Mouse (Mus musculus): Measurements from ENCODE around the gene Paxip1.

The Paxip1 gene

GRCm38 (mm10) chr5:27791303-27792172 lies at the start of gene Paxip1:
Gene Paxip1 (minus strand): TSS chr5:27791691.
- DNase-seq (ENCODE audit: low spot score in 2 of 2) = peak; percentile 96 to 98

- no peak for DNase-seq (ENCODE audit: low spot score in 2 of 2)
Observed at GRCm38 (mm10) chr5:27838061-27838460, 46.6 kb upstream of the Paxip1 start.

GRCm38 (mm10) chr5:27835096-27835495 lies 43.6 kb upstream of the Paxip1 start:
- no peak for DNase-seq (ENCODE audit: low spot score in 2 of 2)

DNA sequence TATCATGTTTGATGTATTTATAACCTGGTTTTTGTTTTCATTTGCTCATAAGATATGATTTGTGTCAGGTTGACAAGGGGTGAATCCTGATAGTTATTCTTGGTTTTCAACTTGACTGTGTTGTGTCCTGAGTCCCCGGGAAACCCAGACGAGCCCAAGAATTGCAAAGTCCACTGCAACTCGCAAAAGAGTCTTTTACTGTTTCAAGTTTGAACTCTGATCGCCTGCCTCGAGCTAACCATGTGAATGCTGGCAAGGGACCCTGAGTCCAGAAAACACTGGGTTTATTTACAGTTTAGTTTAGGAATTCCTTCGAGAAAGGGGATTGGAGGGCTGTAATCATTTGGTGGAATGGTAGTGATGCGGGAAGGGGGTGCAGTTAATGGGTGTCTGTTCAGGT lies 36.5 kb upstream of the Paxip1 start:
- no peak for DNase-seq (ENCODE audit: low spot score in 2 of 2)

- DNase-seq (ENCODE audit: low spot score in 2 of 2) = no peak
Observed at GRCm38 (mm10) chr5:27821161-27821560, 29.7 kb upstream of the Paxip1 start.

DNA sequence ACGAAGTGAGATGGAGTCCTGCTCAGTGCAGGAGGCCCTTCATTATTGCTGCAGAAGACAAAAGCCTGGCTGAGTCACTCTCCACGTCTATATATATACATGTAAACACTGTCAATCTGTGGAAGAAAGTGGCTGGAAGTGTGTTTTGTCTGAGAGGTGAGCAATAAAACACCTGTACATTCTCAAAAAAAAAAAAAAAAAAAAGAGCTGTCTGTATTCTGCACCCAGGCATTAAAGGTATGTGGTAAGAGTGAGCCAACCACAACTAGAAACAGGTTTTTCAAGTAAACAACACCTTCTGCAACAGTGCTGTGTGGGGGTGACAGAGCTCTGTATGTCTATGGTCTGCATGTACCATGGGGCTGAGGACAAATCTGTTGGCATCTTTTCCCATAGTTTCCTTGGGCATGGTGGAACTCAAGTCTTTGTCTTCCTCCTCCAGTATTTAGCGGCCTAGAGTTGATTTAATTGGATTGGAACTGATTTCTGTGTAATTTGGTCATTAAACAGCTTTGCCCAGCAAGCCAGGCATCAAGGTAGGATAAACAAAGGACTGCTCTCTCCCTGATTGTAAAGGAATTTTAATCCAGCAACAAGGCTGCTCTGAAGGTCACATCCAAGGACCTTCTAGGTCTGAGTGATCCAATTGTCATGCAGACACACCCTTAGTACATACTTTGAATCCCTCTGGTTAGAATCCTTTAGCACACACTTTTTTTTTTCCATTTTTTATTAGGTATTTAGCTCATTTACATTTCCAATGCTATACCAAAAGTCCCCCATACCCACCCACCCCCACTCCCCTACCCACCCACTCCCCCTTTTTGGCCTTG lies 27.6 kb upstream of the Paxip1 start:
- no peak for DNase-seq (ENCODE audit: low spot score in 2 of 2)

- no peak for DNase-seq (ENCODE audit: low spot score in 2 of 2)
Observed at GRCm38 (mm10) chr5:27814282-27814681, 22.8 kb upstream of the Paxip1 start.

DNA sequence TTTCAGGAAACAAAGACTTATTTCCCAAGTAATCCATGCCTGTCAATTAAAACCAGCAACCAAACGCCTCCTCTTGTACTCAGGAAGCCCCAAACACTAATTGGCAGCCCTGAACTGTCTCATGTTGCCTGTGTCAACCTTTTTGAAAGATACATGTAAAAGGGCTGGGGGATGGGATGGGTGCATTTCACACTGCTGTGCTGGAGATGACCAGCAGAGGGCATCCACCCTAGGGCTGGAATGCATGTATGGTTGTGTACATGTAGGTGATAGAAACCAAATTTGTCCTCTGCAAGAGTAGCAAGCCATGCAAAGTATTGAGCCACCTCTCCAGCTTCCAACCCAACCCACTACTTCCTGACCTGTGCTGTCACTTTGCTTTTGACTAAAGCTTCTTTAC lies 2.4 kb upstream of the Paxip1 start:
- DNase-seq (ENCODE audit: low spot score in 2 of 2) = peak; percentile 77 to 85

DNA sequence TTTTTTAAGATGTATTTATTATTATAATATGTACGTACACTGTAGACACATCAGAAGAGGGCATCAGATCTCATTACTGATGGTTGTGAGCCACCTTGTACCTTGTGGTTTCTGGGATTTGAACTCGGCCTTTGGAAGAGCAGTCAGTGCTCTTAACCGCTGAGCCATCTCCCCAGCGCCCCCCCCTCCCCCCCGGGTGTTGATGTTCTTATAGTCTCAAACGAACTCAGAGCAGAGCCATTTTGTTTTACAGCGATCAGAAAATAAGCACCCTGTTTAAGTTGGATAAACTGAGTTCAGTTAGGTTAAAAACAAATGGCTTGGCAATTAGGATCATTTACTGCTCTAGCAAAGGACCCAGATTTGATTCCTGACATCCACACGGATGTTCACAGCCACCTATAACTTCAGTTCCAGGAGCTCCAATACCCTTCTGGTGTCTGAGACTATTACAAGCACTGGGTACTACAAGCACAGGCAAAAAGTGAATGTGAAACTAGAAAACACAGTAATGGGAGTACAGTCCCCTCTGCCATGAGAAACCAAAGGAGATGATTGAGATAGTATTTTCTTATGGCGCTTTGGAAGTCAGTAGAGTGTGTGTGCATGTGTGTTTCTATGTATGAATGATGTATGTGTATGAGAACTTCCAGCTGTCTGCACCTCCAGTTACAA lies 1.2 kb upstream of the Paxip1 start:
- DNase-seq (ENCODE audit: low spot score in 2 of 2) = no peak

- DNase-seq (ENCODE audit: low spot score in 2 of 2) = no peak
Observed at GRCm38 (mm10) chr5:27792173-27792470, 631 bp upstream of the Paxip1 start.

- DNase-seq (ENCODE audit: low spot score in 2 of 2) = no peak
Observed at GRCm38 (mm10) chr5:27790910-27791288, 592 bp downstream of the Paxip1 start.

DNA sequence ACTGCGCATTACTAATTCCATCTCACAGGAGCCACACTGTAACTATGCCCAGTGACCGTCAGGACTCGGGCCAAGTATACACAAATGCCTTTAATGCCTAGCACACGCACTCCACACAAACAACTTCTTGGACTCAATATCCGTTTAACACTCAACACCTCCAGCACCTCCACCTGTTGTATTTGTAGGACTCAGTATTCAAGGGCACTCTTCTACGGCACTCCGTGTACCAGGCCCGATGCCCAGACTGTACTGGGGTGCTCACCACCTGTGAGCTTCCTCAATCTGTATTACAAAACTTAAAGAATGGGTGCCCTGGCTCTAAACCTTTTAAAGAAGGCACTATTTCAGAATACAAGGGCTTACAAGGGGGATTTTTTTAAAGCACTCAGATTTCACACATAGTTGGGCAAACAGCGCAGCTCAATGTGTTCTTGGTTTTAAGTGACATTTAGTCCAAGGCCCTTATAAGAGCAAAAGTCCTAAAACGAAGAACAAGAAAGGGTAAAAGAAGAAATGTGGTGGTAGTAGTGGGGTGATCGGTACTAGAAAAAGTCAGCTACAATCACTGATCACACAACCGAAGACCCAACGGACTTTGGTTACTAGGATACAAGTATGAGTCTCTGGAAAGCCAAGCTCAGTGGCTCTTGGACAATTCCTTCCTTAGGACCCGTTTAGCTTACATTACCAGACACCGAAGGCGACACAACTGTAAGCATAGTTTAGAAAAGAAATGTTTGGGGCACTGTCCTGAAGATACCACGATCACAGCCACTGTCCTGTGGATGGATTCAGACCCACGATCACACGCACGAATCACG lies 1.2 kb downstream of the Paxip1 start:
- no peak for DNase-seq (ENCODE audit: low spot score in 2 of 2)

DNA sequence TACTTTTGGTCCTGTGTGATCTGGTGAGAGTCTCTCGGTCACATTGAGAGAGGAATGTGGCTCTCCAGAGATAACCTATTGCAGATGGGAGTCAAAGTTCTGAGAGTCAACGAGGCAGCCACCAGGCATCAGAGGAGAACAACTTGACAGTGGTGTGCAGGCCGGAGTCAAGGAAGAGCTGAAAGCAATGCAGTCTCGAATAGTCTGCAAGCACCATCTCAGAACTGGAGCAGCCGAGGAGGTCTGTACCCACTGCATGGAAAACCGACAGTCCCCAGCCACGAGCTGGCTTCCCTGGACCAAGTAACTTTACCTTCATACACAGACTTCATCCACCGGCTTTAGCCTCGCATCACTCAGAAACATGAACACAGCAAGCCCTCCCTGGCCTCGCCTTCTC lies 1.9 kb downstream of the Paxip1 start:
- DNase-seq (ENCODE audit: low spot score in 2 of 2) = no peak

DNA sequence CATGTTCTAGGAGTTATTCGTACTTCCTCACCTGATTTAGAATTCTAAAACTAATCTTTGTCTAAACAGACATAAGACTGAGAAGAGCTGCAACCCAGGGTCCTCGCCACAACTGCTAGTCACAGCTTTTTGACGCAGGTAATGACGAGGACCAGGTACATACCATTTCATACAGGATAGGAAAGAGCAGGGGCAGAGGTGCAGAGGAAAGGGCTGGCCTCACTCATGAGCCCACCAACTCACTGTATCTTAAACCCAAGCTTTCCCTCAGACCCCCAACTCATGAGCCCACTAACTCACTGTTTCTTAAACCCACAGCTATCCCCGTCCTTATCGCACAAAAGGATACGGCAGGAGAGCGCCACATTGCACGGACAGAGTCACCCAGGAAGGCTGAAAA lies 8.1 kb downstream of the Paxip1 start:
- no peak for DNase-seq (ENCODE audit: low spot score in 2 of 2)

DNA sequence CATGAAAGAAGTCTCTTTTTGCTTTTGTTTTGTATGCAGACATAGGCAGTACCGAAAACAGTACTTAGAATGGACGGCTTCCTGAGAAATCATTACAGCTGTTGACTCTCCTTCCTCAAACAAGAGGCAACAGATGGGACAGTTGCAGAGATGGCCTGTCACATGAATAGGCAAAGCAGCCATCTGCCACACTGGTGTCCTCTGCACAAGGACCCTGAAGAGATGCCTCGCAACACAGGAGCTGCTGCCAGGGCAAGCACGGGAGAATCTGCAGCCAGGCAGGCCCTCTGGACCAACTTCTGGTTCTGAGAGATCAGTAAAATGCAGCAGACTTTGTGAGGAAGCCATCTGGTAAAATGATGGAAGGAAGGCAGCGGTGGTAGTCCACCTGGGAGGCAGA lies 23.5 kb downstream of the Paxip1 start:
- DNase-seq (ENCODE audit: low spot score in 2 of 2) = no peak

DNA sequence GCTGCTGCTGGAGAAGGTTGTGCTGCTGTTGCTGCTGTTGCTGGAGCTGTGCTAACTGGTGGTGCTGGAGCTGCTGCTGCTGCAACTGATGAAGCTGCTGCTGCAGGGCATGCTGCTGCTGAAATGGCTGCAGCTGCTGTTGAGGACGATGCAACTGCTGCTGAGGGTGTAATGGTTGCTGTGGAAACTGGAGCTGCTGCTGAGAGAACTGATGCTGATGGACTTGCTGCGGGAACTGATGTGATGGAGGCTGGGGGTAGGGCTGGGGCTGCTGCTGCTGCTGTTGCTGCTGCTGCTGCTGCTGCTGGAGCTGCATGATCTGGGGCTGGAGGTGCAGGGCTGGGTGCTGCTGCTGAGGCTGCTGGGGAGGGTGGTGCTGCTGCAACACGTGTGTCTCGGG lies 25.7 kb downstream of the Paxip1 start:
- no peak for DNase-seq (ENCODE audit: low spot score in 2 of 2)

- no peak for DNase-seq (ENCODE audit: low spot score in 2 of 2)
Observed at GRCm38 (mm10) chr5:27744944-27745343, 46.5 kb downstream of the Paxip1 start.

GRCm38 (mm10) chr5:27739216-27739615 lies 52.3 kb downstream of the Paxip1 start:
- no peak for DNase-seq (ENCODE audit: low spot score in 2 of 2)

GRCm38 (mm10) chr5:27737168-27737567 lies 54.3 kb downstream of the Paxip1 start:
- peak in 1 of 2 experiments; percentile 53 for DNase-seq (ENCODE audit: low spot score in 2 of 2)

DNA sequence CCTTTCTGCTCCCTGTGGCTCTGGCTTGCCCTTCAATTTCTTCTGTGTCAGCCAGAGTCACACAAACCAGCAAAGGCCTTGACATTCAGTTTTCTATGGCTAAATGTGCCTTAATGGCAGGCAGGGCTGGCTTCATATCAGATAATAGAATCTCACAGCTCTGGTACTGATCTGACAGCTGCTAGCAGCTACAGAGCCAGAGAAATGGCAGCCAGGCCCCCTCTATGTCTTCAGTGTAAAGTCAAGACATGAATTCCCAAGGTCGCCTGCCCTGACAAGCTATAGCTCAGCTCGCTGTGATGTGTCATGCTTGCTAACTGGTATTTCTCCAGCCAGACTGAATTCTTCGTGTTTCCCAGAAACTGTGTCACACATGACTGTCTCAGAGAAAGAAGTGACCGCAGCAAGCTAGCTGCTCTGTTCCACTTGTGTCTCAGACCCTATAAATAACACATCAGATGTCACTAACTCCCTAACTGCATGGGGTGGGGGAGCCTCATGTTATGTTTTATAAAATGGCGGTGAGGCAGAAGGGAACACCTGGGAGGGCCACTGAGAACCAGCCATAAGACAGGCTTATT lies 59.1 kb downstream of the Paxip1 start:
- no peak for DNase-seq (ENCODE audit: low spot score in 2 of 2)

DNA sequence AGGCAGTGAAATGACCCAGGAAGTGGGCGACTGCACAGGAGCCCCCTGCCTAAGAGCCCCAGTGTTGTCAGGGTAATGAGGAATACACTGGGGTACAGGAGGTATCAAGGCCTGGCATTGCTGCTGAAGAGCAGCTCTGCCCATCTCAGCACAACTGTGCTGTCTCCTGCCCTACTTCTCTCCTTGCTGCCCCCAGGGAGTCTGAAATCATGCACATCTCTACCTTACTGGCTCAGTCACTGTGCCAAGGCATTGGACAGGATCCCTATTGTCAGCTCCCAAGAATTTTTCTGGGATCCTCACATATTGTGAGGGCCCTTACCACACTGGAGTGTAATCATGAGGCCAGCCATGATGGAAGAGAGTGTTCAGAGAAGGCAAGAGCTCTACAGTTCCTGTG lies 60.1 kb downstream of the Paxip1 start:
- DNase-seq (ENCODE audit: low spot score in 2 of 2) = no peak
